Mouse (Mus musculus) stomach, embryonic 16.5 days (tissue): ENCODE data around the gene Plcl1. TPM values are rescaled to one million over a fixed set of nuclear protein-coding genes. Genes with fewer than 3 reads are reported as not detected.
"Not testable (repeated sequence)": the region's sequence is repeated elsewhere in the genome, so short reads cannot be mapped to it uniquely, and the experiment has no call there.

Experiments
- ATAC-seq: fragments of 200-750 bp; cut with Nextera tagmentation; 2 replicates; pipeline ENCODE4 v1.8.0; 2017; ENCODE audit warnings: moderate number of reproducible peaks, moderate TSS enrichment; ENCODE audit not compliant: insufficient read depth, low FRiP score
- H3K27ac ChIP-seq: fragments of 300-500 bp; sonication (generic); 2 replicates; pipeline ENCODE4 v1.5.1; 2014; ENCODE audit warnings: low read length
- H3K27me3 ChIP-seq: fragments of 300-500 bp; sonication (generic); 2 replicates; pipeline ENCODE4 v1.6.1; 2014; ENCODE audit warnings: low read length, control low read depth, mixed read lengths; ENCODE audit not compliant: control insufficient read depth, insufficient read depth
- H3K36me3 ChIP-seq: fragments of 300-500 bp; sonication (generic); 2 replicates; pipeline ENCODE4 v1.6.1; 2014; ENCODE audit warnings: low read length; ENCODE audit not compliant: control insufficient read depth, insufficient read depth
- H3K4me1 ChIP-seq: fragments of 300-500 bp; sonication (generic); 2 replicates; pipeline ENCODE4 v1.6.1; 2014; ENCODE audit warnings: low read length, control low read depth, mixed read lengths; ENCODE audit not compliant: control insufficient read depth, insufficient read depth
- H3K4me2 ChIP-seq: fragments of 300-500 bp; sonication (generic); 2 replicates; pipeline ENCODE4 v1.6.1; 2014; ENCODE audit warnings: low read depth, low read length, mixed read lengths
- H3K4me3 ChIP-seq: fragments of 300-500 bp; sonication (generic); replicated peaks from 2 replicates; pipeline ENCODE4 v1.5.1; 2014; ENCODE audit warnings: mild to moderate bottlenecking, low read length
- H3K9ac ChIP-seq: fragments of 300-500 bp; sonication (generic); 2 replicates; pipeline ENCODE4 v1.6.1; 2014; ENCODE audit warnings: low read length
- H3K9me3 ChIP-seq: fragments of 300-500 bp; sonication (generic); replicated peaks from 2 replicates; pipeline ENCODE4 v1.6.1; 2016; ENCODE audit warnings: low read length, control low read depth; ENCODE audit not compliant: control insufficient read depth
- WGBS: fragments of 180-500 bp; shearing (Covaris S2); extraction: QIAGEN DNeasy Blood & Tissue Kit; methylation state at CpG from one replicate; pipeline ENCODE4 v1.1.7; 2014; 5-methylcytosine and 5-hydroxymethylcytosine counted together
- polyA plus RNA-seq: library from polyadenylated mRNA; unstranded; fragments of >200 nt; fragmentation: Nextera tagmentation; extraction: Ambion mirVana; gene quantifications from 2 replicates; pipeline ENCODE4 v1.2.1, GENCODE M21; 2015

Gene Plcl1
- polyA plus RNA-seq, 1 experiment from 2014 or later, result 1.9 TPM

- no peak for ATAC-seq
- H3K9me3 ChIP-seq, result no peaks in the 10 kb centered on the region
- no peak overlapping the region for H3K4me2 ChIP-seq
- H3K4me3 ChIP-seq, result no peak overlapping the region
- H3K27ac ChIP-seq, result no peak overlapping the region
- H3K27me3 ChIP-seq, result no peaks in the 10 kb centered on the region
- H3K36me3 ChIP-seq, result no peaks in the 10 kb centered on the region
- H3K9ac ChIP-seq, result no peak overlapping the region
- 38% methylated on average over 1 of the region's 1 CpGs for WGBS
- H3K4me1 ChIP-seq, result no peaks in the 10 kb centered on the region
Measured at GRCm38 (mm10) chr1:55499872-55500271, 94.2 kb downstream of the Plcl1 start.

- Histone ChIP-seq H3K4me2 (no peak overlapping the region), H3K9me3 (no peaks in the 10 kb centered on the region), H3K9ac (no peak overlapping the region), H3K36me3 (no peaks in the 10 kb centered on the region), H3K27ac (no peak overlapping the region), H3K4me1 (no peaks in the 10 kb centered on the region), H3K4me3 (no peak overlapping the region), H3K27me3 (no peaks in the 10 kb centered on the region)
- 79% methylated on average over 2 of the region's 2 CpGs for WGBS
- no peak for ATAC-seq
Measured at GRCm38 (mm10) chr1:55500981-55501682, 95.4 kb downstream of the Plcl1 start.

- ATAC-seq, result no peak
- Histone ChIP-seq H3K4me1 (no peaks in the 10 kb centered on the region), H3K4me2 (no peak overlapping the region), H3K27ac (no peak overlapping the region), H3K9ac (no peak overlapping the region), H3K9me3 (no peaks in the 10 kb centered on the region), H3K27me3 (no peaks in the 10 kb centered on the region), H3K4me3 (no peak overlapping the region), H3K36me3 (no peaks in the 10 kb centered on the region)
- WGBS, result 58% methylated on average over 4 of the region's 4 CpGs
Measured at GRCm38 (mm10) chr1:55505811-55506210, 100.1 kb downstream of the Plcl1 start.

GRCm38 (mm10) chr1:55507061-55507460 is 101.3 kb downstream of the Plcl1 start:
- WGBS, result 71% methylated on average over 6 of the region's 6 CpGs
- ATAC-seq, result no peak

GRCm38 (mm10) chr1:55509587-55509986 is 103.9 kb downstream of the Plcl1 start:
- Histone ChIP-seq H3K9me3 (no peaks in the 10 kb centered on the region), H3K4me2 (no peak overlapping the region), H3K4me1 (peaks cover 3% of the 10 kb centered on the region; the same call in 1 of the 2 replicates), H3K4me3 (no peak overlapping the region), H3K9ac (no peak overlapping the region), H3K27ac (no peak overlapping the region), H3K27me3 (no peaks in the 10 kb centered on the region), H3K36me3 (no peaks in the 10 kb centered on the region)
- 87% methylated on average over 1 of the region's 1 CpGs for WGBS
- no peak for ATAC-seq

More at GRCm38 (mm10) chr1:55507061-55507460, 101.3 kb downstream of the Plcl1 start:
- Histone ChIP-seq H3K9me3 (no peaks in the 10 kb centered on the region), H3K4me3 (no peak overlapping the region), H3K36me3 (no peaks in the 10 kb centered on the region), H3K9ac (no peak overlapping the region), H3K4me1 (no peaks in the 10 kb centered on the region), H3K27ac (no peak overlapping the region), H3K27me3 (no peaks in the 10 kb centered on the region), H3K4me2 (no peak overlapping the region)

GRCm38 (mm10) chr1:55512165-55512564 is 106.4 kb downstream of the Plcl1 start:
- no peak overlapping the region for H3K27ac ChIP-seq
- no peak overlapping the region for H3K4me3 ChIP-seq
- no peaks in the 10 kb centered on the region for H3K9me3 ChIP-seq
- no peak overlapping the region for H3K4me2 ChIP-seq
- H3K27me3 ChIP-seq, result no peaks in the 10 kb centered on the region
- no peak overlapping the region for H3K9ac ChIP-seq
- WGBS, result 81% methylated on average over 3 of the region's 3 CpGs
- H3K4me1 ChIP-seq, result peaks cover 3% of the 10 kb centered on the region; the same call in 1 of the 2 replicates
- H3K36me3 ChIP-seq, result no peaks in the 10 kb centered on the region
- no peak for ATAC-seq

GRCm38 (mm10) chr1:55512799-55513198 is 107.1 kb downstream of the Plcl1 start:
- H3K4me2 ChIP-seq, H3K9ac ChIP-seq, H3K4me3 ChIP-seq, H3K27me3 ChIP-seq, ATAC-seq, H3K4me1 ChIP-seq, H3K36me3 ChIP-seq, H3K9me3 ChIP-seq: not testable (repeated sequence)
- H3K27ac ChIP-seq, result peak overlapping the region; percentile 78
- 61% methylated on average over 2 of the region's 2 CpGs for WGBS

- Histone ChIP-seq H3K4me3 (no peak overlapping the region), H3K27me3 (no peaks in the 10 kb centered on the region), H3K9me3 (no peaks in the 10 kb centered on the region), H3K36me3 (no peaks in the 10 kb centered on the region), H3K4me2 (no peak overlapping the region), H3K9ac (no peak overlapping the region), H3K27ac (no peak overlapping the region), H3K4me1 (peaks cover 3% of the 10 kb centered on the region; the same call in 1 of the 2 replicates)
- ATAC-seq, result no peak
Measured at GRCm38 (mm10) chr1:55517182-55517581, 111.5 kb downstream of the Plcl1 start.

- no peak overlapping the region for H3K27ac ChIP-seq
- no peaks in the 10 kb centered on the region for H3K27me3 ChIP-seq
Measured at GRCm38 (mm10) chr1:55523966-55524365, 118.2 kb downstream of the Plcl1 start.

More at GRCm38 (mm10) chr1:55523966-55524365, 118.2 kb downstream of the Plcl1 start:
- no peak overlapping the region for H3K9ac ChIP-seq
- no peaks in the 10 kb centered on the region for H3K9me3 ChIP-seq
- H3K4me1 ChIP-seq, result peaks cover 6% of the 10 kb centered on the region; the same call in 1 of the 2 replicates
- ATAC-seq, result no peak
- no peak overlapping the region for H3K4me3 ChIP-seq
- H3K36me3 ChIP-seq, result no peaks in the 10 kb centered on the region
- WGBS, result 96% methylated on average over 1 of the region's 1 CpGs
- H3K4me2 ChIP-seq, result no peak overlapping the region
